Mouse (Mus musculus) liver, adult 2 months (tissue): ENCODE measurements around the gene Snapc2. TPM values are rescaled to one million over a fixed set of nuclear protein-coding genes. Genes with fewer than 3 reads are reported as not detected.

Experiments
- DNase-seq: peaks from one replicate; pipeline ENCODE4 v3.0.0-alpha.2; 2011; ENCODE audit warnings: low read depth, low spot score; ENCODE audit errors: extremely low read depth
- H3K27ac ChIP-seq: fragments of 200-500 bp; replicated peaks from 2 replicates; pipeline ENCODE4 v1.5.1; 2012; ENCODE audit warnings: low read depth, mild to moderate bottlenecking, control low read depth, inconsistent platforms, low read length; ENCODE audit not compliant: insufficient read depth
- H3K27me3 ChIP-seq: fragments of 200-500 bp; 2 replicates; pipeline ENCODE4 v1.6.1; 2012; ENCODE audit warnings: mild to moderate bottlenecking, moderate library complexity, low read length, inconsistent platforms; ENCODE audit not compliant: control insufficient read depth, insufficient read depth
- H3K36me3 ChIP-seq: fragments of 200-500 bp; 2 replicates; pipeline ENCODE4 v1.6.1; 2012; ENCODE audit warnings: low read length, inconsistent platforms; ENCODE audit not compliant: control insufficient read depth, insufficient read depth
- H3K4me1 ChIP-seq: fragments of 200-500 bp; 2 replicates; pipeline ENCODE4 v1.6.1; 2011; ENCODE audit warnings: low read length; ENCODE audit not compliant: control insufficient read depth, insufficient read depth
- H3K4me3 ChIP-seq: fragments of 200-500 bp; 2 replicates; pipeline ENCODE4 v1.5.1; 2011; ENCODE audit warnings: low read depth, mild to moderate bottlenecking, control low read depth, low read length, moderate library complexity; ENCODE audit not compliant: insufficient read depth
- H3K79me2 ChIP-seq: fragments of 200-500 bp; 2 replicates; pipeline ENCODE4 v1.6.1; 2012; ENCODE audit warnings: inconsistent platforms, mild to moderate bottlenecking, low read length, moderate library complexity; ENCODE audit not compliant: control insufficient read depth, insufficient read depth
- H3K9ac ChIP-seq: fragments of 200-500 bp; 2 replicates; pipeline ENCODE4 v1.6.1; 2012; ENCODE audit warnings: low read depth, mild to moderate bottlenecking, control low read depth, inconsistent platforms, low read length
- CTCF ChIP-seq: fragments of 200-500 bp; IDR thresholded peaks from 2 replicates; pipeline ENCODE4 v1.5.1; 2011; ENCODE audit warnings: low read depth, low read length, control low read depth
- POLR2A ChIP-seq: fragments of 200-500 bp; IDR thresholded peaks from 2 replicates; pipeline ENCODE4 v1.6.1; 2011; ENCODE audit warnings: low read length, control low read depth; ENCODE audit not compliant: insufficient read depth; ENCODE audit errors: extremely low read depth
- WGBS: fragments of 180-500 bp; shearing (Covaris S2); methylation state at CpG from one replicate; pipeline ENCODE4 v1.1.7; 2018; 5-methylcytosine and 5-hydroxymethylcytosine counted together
- polyA plus RNA-seq: library from polyadenylated mRNA; depleted of rRNA; stranded (reverse); fragments of >200 nt; gene quantifications from 2 replicates; pipeline ENCODE4 v1.2.3, GENCODE M21; 2012; rRNA removed
- total RNA-seq: library from RNA; depleted of rRNA; stranded (reverse); fragments of >200 nt; gene quantifications from 2 replicates; pipeline ENCODE4 v1.2.3, GENCODE M21; 2014; rRNA removed

Snapc2 gene
- 6.7 and 8.7 TPM in 2 replicates for total RNA-seq
- 18.8 and 22.2 TPM in 2 replicates for polyA plus RNA-seq

- Histone ChIP-seq H3K4me3 (peak within 1 kb of the TSS; percentile 89), H3K4me1 (peaks cover 6% of the 10 kb centered on the region), H3K79me2 (no peaks in the 10 kb centered on the region), H3K36me3 (no peaks in the 10 kb centered on the region; the same call in 1 of the 2 replicates), H3K27me3 (no peaks in the 10 kb centered on the region), H3K27ac (peak within 1 kb of the TSS; percentile 95), H3K9ac (peak within 1 kb of the TSS; percentile 96)
- peak; percentile 86 for DNase-seq
- WGBS = under 1% methylated on average over 69 of the region's 69 CpGs
- TF ChIP-seq CTCF = no peak
- TF ChIP-seq POLR2A = 0 out of 2 replicates have a peak, but pooled peaks have one; percentile 38
Measured at GRCm38 (mm10) chr8:4252934-4253841, at the start of gene Snapc2. Gene Snapc2 (plus strand): TSS chr8:4253080.

- H3K27ac ChIP-seq = no peak overlapping the region
- TF ChIP-seq CTCF (no peak), POLR2A (no peak)
- H3K4me1 ChIP-seq = no peaks in the 10 kb centered on the region
- no peak overlapping the region for H3K9ac ChIP-seq
- DNase-seq = no peak
- H3K36me3 ChIP-seq = no peaks in the 10 kb centered on the region
- 81% methylated on average over 38 of the region's 38 CpGs for WGBS
- H3K79me2 ChIP-seq = no peaks in the 10 kb centered on the region
- no peaks in the 10 kb centered on the region for H3K27me3 ChIP-seq
- H3K4me3 ChIP-seq = no peak overlapping the region
Measured at GRCm38 (mm10) chr8:4205246-4206123, 47.4 kb upstream of the Snapc2 start.

GRCm38 (mm10) chr8:4206182-4207015, 46.5 kb upstream of the Snapc2 start:
- WGBS = 76% methylated on average over 44 of the region's 44 CpGs
- no peak for TF ChIP-seq POLR2A
- no peak for TF ChIP-seq CTCF
- no peaks in the 10 kb centered on the region for H3K79me2 ChIP-seq
- H3K9ac ChIP-seq = no peak overlapping the region
- H3K27ac ChIP-seq = no peak overlapping the region
- no peak overlapping the region for H3K4me3 ChIP-seq
- DNase-seq = no peak
- no peaks in the 10 kb centered on the region for H3K4me1 ChIP-seq
- no peaks in the 10 kb centered on the region for H3K36me3 ChIP-seq
- no peaks in the 10 kb centered on the region for H3K27me3 ChIP-seq

GRCm38 (mm10) chr8:4207016-4207350, 45.9 kb upstream of the Snapc2 start:
- H3K27me3 ChIP-seq = no peaks in the 10 kb centered on the region
- no peaks in the 10 kb centered on the region for H3K4me1 ChIP-seq
- TF ChIP-seq CTCF (no peak), POLR2A (no peak)
- H3K36me3 ChIP-seq = no peaks in the 10 kb centered on the region
- 81% methylated on average over 2 of the region's 2 CpGs for WGBS
- no peak overlapping the region for H3K27ac ChIP-seq
- no peak overlapping the region for H3K9ac ChIP-seq
- DNase-seq = no peak
- no peaks in the 10 kb centered on the region for H3K79me2 ChIP-seq
- no peak overlapping the region for H3K4me3 ChIP-seq

GRCm38 (mm10) chr8:4211097-4211496, 41.8 kb upstream of the Snapc2 start:
- H3K27me3 ChIP-seq = no peaks in the 10 kb centered on the region; the same call in 1 of the 2 replicates
- H3K4me1 ChIP-seq = peaks cover 11% of the 10 kb centered on the region
- no peak overlapping the region for H3K4me3 ChIP-seq
- no peaks in the 10 kb centered on the region for H3K79me2 ChIP-seq
- TF ChIP-seq CTCF (no peak), POLR2A (no peak)
- no peak overlapping the region for H3K27ac ChIP-seq
- no peak for DNase-seq
- no peaks in the 10 kb centered on the region for H3K36me3 ChIP-seq
- no peak overlapping the region for H3K9ac ChIP-seq
- WGBS = 84% methylated on average over 6 of the region's 6 CpGs
